Mouse (Mus musculus) CH12.LX (cell line): ENCODE measurements at regions not wholly inside any gene's neighbourhood (a gene's known extent, or its start where the extent isn't known, plus 50 kb on each side); places are given as distances from the start of the nearest gene placed in this dataset.

ENCODE experiments used
- DNase-seq: peaks from one replicate; pipeline ENCODE4 v3.0.0-alpha.2; 2013; ENCODE audit errors: extremely low read depth
- H3K27ac ChIP-seq: 2 replicates; pipeline ENCODE4 v1.5.1; 2012; ENCODE audit warnings: low read depth, mild to moderate bottlenecking, control low read depth, moderate library complexity; ENCODE audit not compliant: insufficient read depth
- H3K27me3 ChIP-seq: replicated peaks from 2 replicates; pipeline ENCODE3; 2012; ENCODE audit warnings: inconsistent platforms
- H3K36me3 ChIP-seq, 2 experiments: replicated peaks in 1 of 2; 2 replicates each; pipeline versions ENCODE3 to v1.6.1; 2012; ENCODE audit warnings: inconsistent platforms in 1 of 2, low read length in 1 of 2, mild to moderate bottlenecking in 1 of 2, mixed read lengths in 1 of 2, moderate library complexity in 1 of 2; ENCODE audit not compliant: control insufficient read depth in 1 of 2, insufficient read depth in 1 of 2
- H3K4me1 ChIP-seq, 2 experiments: 2 replicates each; pipeline ENCODE4 v1.6.1; 2012; ENCODE audit warnings: inconsistent platforms in 1 of 2, moderate library complexity in 1 of 2; ENCODE audit not compliant: insufficient read depth in 2 of 2, control insufficient read depth in 1 of 2
- H3K4me2 ChIP-seq: 2 replicates; pipeline ENCODE4 v1.6.1; 2012; ENCODE audit warnings: low read depth, mild to moderate bottlenecking, control low read depth; ENCODE audit not compliant: poor library complexity, insufficient read depth, severe bottlenecking
- H3K4me3 ChIP-seq, 3 experiments: fragments of 150-350 bp in 1 of 3; sonication (generic) in 1 of 3; replicated peaks in 1 of 3; 2 replicates each; pipeline versions ENCODE3 to v1.5.1; 2011 to 2012; ENCODE audit warnings: low read depth in 2 of 3, low read length in 2 of 3, mild to moderate bottlenecking in 2 of 3, moderate library complexity in 2 of 3, control low read depth in 1 of 3, improper control_type of control experiment in 1 of 3, inconsistent platforms in 1 of 3, mixed read lengths in 1 of 3; ENCODE audit not compliant: poor library complexity in 1 of 3
- H3K79me2 ChIP-seq: replicated peaks from 2 replicates; pipeline ENCODE4 v1.6.1; 2012; ENCODE audit warnings: mild to moderate bottlenecking, moderate library complexity; ENCODE audit not compliant: control insufficient read depth, poor library complexity, insufficient read depth, severe bottlenecking; ENCODE audit errors: extremely low read depth
- H3K9ac ChIP-seq: 2 replicates; pipeline ENCODE4 v1.6.1; 2012; ENCODE audit warnings: low read depth, mild to moderate bottlenecking, control low read depth, moderate library complexity; ENCODE audit not compliant: insufficient read depth
- H3K9me3 ChIP-seq: replicated peaks from 2 replicates; pipeline ENCODE3; 2012; ENCODE audit warnings: low read length, inconsistent platforms, mixed read lengths
- CHD2 ChIP-seq: IDR thresholded peaks from 2 replicates; pipeline ENCODE4 v1.6.1; 2011; ENCODE audit warnings: low read length, improper control_type of control experiment
- CTCF ChIP-seq, 2 experiments: IDR thresholded peaks in 1 of 2; conservative IDR thresholded peaks in 1 of 2; 2 replicates each; pipeline ENCODE4 v1.5.1; 2011 to 2012; ENCODE audit warnings: low read depth in 2 of 2, low read length in 2 of 2, improper control_type of control experiment in 1 of 2, inconsistent platforms in 1 of 2, mild to moderate bottlenecking in 1 of 2, moderate library complexity in 1 of 2
- E2F4 ChIP-seq: IDR thresholded peaks from 2 replicates; pipeline ENCODE4 v1.6.1; 2011; ENCODE audit warnings: low read depth, low read length, improper control_type of control experiment; ENCODE audit not compliant: insufficient replicate concordance
- ELF1 ChIP-seq: IDR thresholded peaks from 2 replicates; pipeline ENCODE4 v1.6.1; 2014; ENCODE audit warnings: low read depth, mild to moderate bottlenecking, inconsistent platforms, low read length, improper control_type of control experiment
- JUN ChIP-seq: IDR thresholded peaks from 2 replicates; pipeline ENCODE4 v1.6.1; 2011; ENCODE audit warnings: low read depth, mild to moderate bottlenecking, low read length, improper control_type of control experiment, moderate library complexity; ENCODE audit not compliant: insufficient read depth
- JUND ChIP-seq: conservative IDR thresholded peaks from 2 replicates; pipeline ENCODE4 v1.6.1; 2011; ENCODE audit warnings: low read depth, low read length, improper control_type of control experiment
- KAT2A ChIP-seq: IDR thresholded peaks from 2 replicates; pipeline ENCODE4 v1.6.1; 2012; ENCODE audit warnings: low read length, improper control_type of control experiment, inconsistent platforms; ENCODE audit not compliant: insufficient replicate concordance
- MAX ChIP-seq: IDR thresholded peaks from 2 replicates; pipeline ENCODE4 v1.6.1; 2011; ENCODE audit warnings: low read length, improper control_type of control experiment
- MAZ ChIP-seq: IDR thresholded peaks from 2 replicates; pipeline ENCODE4 v1.6.1; 2012; ENCODE audit warnings: low read depth, mild to moderate bottlenecking, inconsistent platforms, low read length, improper control_type of control experiment, moderate library complexity
- MYC ChIP-seq: IDR thresholded peaks from 2 replicates; pipeline ENCODE4 v1.6.1; 2011; ENCODE audit warnings: low read depth, mild to moderate bottlenecking, improper control_type of control experiment, low read length
- NELFE ChIP-seq: IDR thresholded peaks from 2 replicates; pipeline ENCODE4 v1.6.1; 2011; ENCODE audit warnings: low read depth, low read length, improper control_type of control experiment
- NRF1 ChIP-seq: IDR thresholded peaks from 2 replicates; pipeline ENCODE4 v1.6.1; 2014; ENCODE audit warnings: low read depth, mild to moderate bottlenecking, inconsistent platforms, low read length, improper control_type of control experiment, moderate library complexity
- POLR2AphosphoS2 ChIP-seq: IDR thresholded peaks from 2 replicates; pipeline ENCODE4 v1.6.1; 2011; ENCODE audit warnings: low read depth, low read length, improper control_type of control experiment
- SIN3A ChIP-seq: IDR thresholded peaks from 2 replicates; pipeline ENCODE4 v1.6.1; 2012; ENCODE audit warnings: low read length, improper control_type of control experiment, inconsistent platforms
- TBP ChIP-seq: conservative IDR thresholded peaks from 2 replicates; pipeline ENCODE4 v1.6.1; 2011; ENCODE audit warnings: low read depth, low read length, improper control_type of control experiment
- TCF12 ChIP-seq: IDR thresholded peaks from 2 replicates; pipeline ENCODE4 v1.6.1; 2014; ENCODE audit warnings: low read depth, mild to moderate bottlenecking, inconsistent platforms, low read length, improper control_type of control experiment
- UBTF ChIP-seq: IDR thresholded peaks from 2 replicates; pipeline ENCODE4 v1.6.1; 2012; ENCODE audit warnings: low read depth, mild to moderate bottlenecking, inconsistent platforms, low read length, improper control_type of control experiment, moderate library complexity
- USF2 ChIP-seq: conservative IDR thresholded peaks from 2 replicates; pipeline ENCODE4 v1.6.1; 2011; ENCODE audit warnings: low read depth, low read length, improper control_type of control experiment
- ZMIZ1 ChIP-seq: IDR thresholded peaks from 2 replicates; pipeline ENCODE4 v1.6.1; 2012; ENCODE audit warnings: low read depth, mild to moderate bottlenecking, inconsistent platforms, low read length, improper control_type of control experiment
- ZNF384 ChIP-seq: IDR thresholded peaks from 2 replicates; pipeline ENCODE4 v1.6.1; 2012; ENCODE audit warnings: low read depth, low read length, improper control_type of control experiment, inconsistent platforms
- dilution Hi-C: fragments of 300-500 bp; cut with MboI; formaldehyde crosslinking; loops from 2 replicates; pipeline ENCODE4 v1.14.3; 2020; ENCODE audit warnings: low sequenced_read_pairs; ENCODE audit not compliant: extremely low pct_unique_long_range_greater_than_20kb, extremely low pct_ligation_motif_present
- in situ Hi-C: fragments of 300-500 bp; cut with MboI; formaldehyde crosslinking; loops from 3 replicates; pipeline ENCODE4 v1.14.3; 2019; ENCODE audit warnings: low sequenced_read_pairs, low pct_ligation_motif_present, low pct_unique_long_range_greater_than_20kb, mixed read lengths

- H3K4me2 ChIP-seq: no peak overlapping the region
- H3K4me1 ChIP-seq: peaks cover 0 to 11% of the 10 kb centered on the region in 2 experiments; a peak in 2 of 4 replicates
- no peak overlapping the region for H3K27ac ChIP-seq
- no peaks in the 10 kb centered on the region for H3K9me3 ChIP-seq
- H3K4me3 ChIP-seq: no peak overlapping the region
- H3K79me2 ChIP-seq: no peaks in the 10 kb centered on the region
- H3K9ac ChIP-seq: no peak overlapping the region
- DNase-seq: no peak
- dilution Hi-C loops: no loop called here
- TF ChIP-seq JUN (no peak), POLR2AphosphoS2 (no peak)
- in situ Hi-C loops: no loop called here
- H3K27me3 ChIP-seq: no peaks in the 10 kb centered on the region
- no peaks in the 10 kb centered on the region for H3K36me3 ChIP-seq
Measured at GRCm38 (mm10) chr14:24798066-24798465, 311.1 kb downstream of the Rps24 start.

- dilution Hi-C loops: no loop called here
- Histone ChIP-seq H3K27ac (no peak overlapping the region), H3K4me1 (peaks cover 0 to 28% of the 10 kb centered on the region in 2 experiments; a peak in 2 of 4 replicates), H3K9me3 (no peaks in the 10 kb centered on the region), H3K9ac (no peak overlapping the region), H3K27me3 (no peaks in the 10 kb centered on the region), H3K79me2 (no peaks in the 10 kb centered on the region), H3K4me2 (no peak overlapping the region), H3K36me3 (no peaks in the 10 kb centered on the region), H3K4me3 (no peak overlapping the region)
- DNase-seq: no peak
- TF ChIP-seq JUND: no peak
- TF ChIP-seq POLR2AphosphoS2: no peak
- TF ChIP-seq TBP: no peak
- TF ChIP-seq SIN3A: no peak
- TF ChIP-seq MAZ: no peak
- no peak for TF ChIP-seq NELFE
- no peak for TF ChIP-seq ELF1
- TF ChIP-seq MAX: no peak
- in situ Hi-C loops: no loop called here
Measured at GRCm38 (mm10) chr14:24803001-24803655, 316.2 kb downstream of the Rps24 start.

- in situ Hi-C loops (no loop called here), dilution Hi-C loops (no loop called here)
- H3K36me3 ChIP-seq: no peaks in the 10 kb centered on the region
- H3K4me2 ChIP-seq: no peak overlapping the region
- no peaks in the 10 kb centered on the region for H3K27me3 ChIP-seq
- peaks cover 0 to 21% of the 10 kb centered on the region in 2 experiments; a peak in 2 of 4 replicates for H3K4me1 ChIP-seq
- H3K79me2 ChIP-seq: no peaks in the 10 kb centered on the region
- TF ChIP-seq UBTF: no peak
- no peak for TF ChIP-seq ZMIZ1
- TF ChIP-seq NRF1: no peak
- no peak for TF ChIP-seq JUND
- TF ChIP-seq MYC: no peak
- no peak for TF ChIP-seq USF2
- no peak for TF ChIP-seq CTCF (conservative IDR thresholded peaks at IDR 0.05 in 1 of 2, IDR thresholded peaks at IDR 0.05 in 1 of 2; ENCODE audit: low read depth in 2 of 2, low read length in 2 of 2)
- TF ChIP-seq E2F4: no peak
- TF ChIP-seq ZNF384: no peak
- no peak for TF ChIP-seq KAT2A
- TF ChIP-seq TCF12: no peak
- no peak for TF ChIP-seq CHD2
- TF ChIP-seq, all 38 proteins: peak for 0
- no peak overlapping the region for H3K27ac ChIP-seq
- H3K9me3 ChIP-seq: no peaks in the 10 kb centered on the region
- no peak overlapping the region for H3K4me3 ChIP-seq
- DNase-seq: no peak
- no peak overlapping the region for H3K9ac ChIP-seq
Measured at GRCm38 (mm10) chr14:24807061-24807460, 320.1 kb downstream of the Rps24 start.
